Mouse (Mus musculus) liver, embryonic 14.5 days (tissue): ENCODE measurements around the gene Slc36a2. TPM values are rescaled to one million over a fixed set of nuclear protein-coding genes. Genes with fewer than 3 reads are reported as not detected.

ENCODE experiments used
- ATAC-seq: fragments of 200-750 bp; cut with Nextera tagmentation; 2 replicates; pipeline ENCODE4 v1.8.0; 2017; ENCODE audit warnings: moderate number of reproducible peaks, mild to moderate bottlenecking, moderate library complexity; ENCODE audit not compliant: insufficient read depth
- DNase-seq, 3 experiments: peaks; one replicate each; pipeline ENCODE4 v3.0.0-alpha.2; 2012 to 2013; ENCODE audit warnings: low read depth in 3 of 3, low spot score in 3 of 3
- H3K27ac ChIP-seq: fragments of 300-500 bp; sonication (generic); 2 replicates; pipeline ENCODE4 v1.5.1; 2014; ENCODE audit warnings: moderate library complexity, mild to moderate bottlenecking, control low read depth, inconsistent platforms
- H3K27me3 ChIP-seq: fragments of 300-500 bp; sonication (generic); 2 replicates; pipeline ENCODE4 v1.6.1; 2014; ENCODE audit warnings: mild to moderate bottlenecking, low read length, moderate library complexity; ENCODE audit not compliant: control insufficient read depth, insufficient read depth
- H3K36me3 ChIP-seq: fragments of 300-500 bp; sonication (generic); replicated peaks from 2 replicates; pipeline ENCODE4 v1.6.1; 2014; ENCODE audit warnings: low read depth; ENCODE audit not compliant: control insufficient read depth, insufficient read depth
- H3K4me1 ChIP-seq, 2 experiments: fragments of 200-500 bp in 1 of 2; fragments of 300-500 bp in 1 of 2; sonication (generic) in 1 of 2; replicated peaks; 2 replicates each; pipeline ENCODE4 v1.6.1; 2012 to 2014; ENCODE audit warnings: antibody characterized with exemption in 1 of 2, inconsistent platforms in 1 of 2, low read length in 1 of 2; ENCODE audit not compliant: control insufficient read depth in 2 of 2, insufficient read depth in 2 of 2
- H3K4me2 ChIP-seq: fragments of 300-500 bp; sonication (generic); 2 replicates; pipeline ENCODE4 v1.6.1; 2014; ENCODE audit warnings: low read depth, mild to moderate bottlenecking, control low read depth, moderate library complexity
- H3K4me3 ChIP-seq, 2 experiments: fragments of 200-500 bp in 1 of 2; fragments of 300-500 bp in 1 of 2; sonication (generic) in 1 of 2; 2 replicates each; pipeline ENCODE4 v1.5.1; 2012 to 2014; ENCODE audit warnings: low read depth in 2 of 2, low read length in 2 of 2, mild to moderate bottlenecking in 2 of 2, control low read depth in 1 of 2, inconsistent platforms in 1 of 2, moderate library complexity in 1 of 2; ENCODE audit not compliant: insufficient read depth in 1 of 2
- H3K9ac ChIP-seq: fragments of 300-500 bp; sonication (generic); replicated peaks from 2 replicates; pipeline ENCODE4 v1.6.1; 2014; ENCODE audit warnings: mild to moderate bottlenecking, control low read depth, moderate library complexity
- H3K9me3 ChIP-seq: fragments of 300-500 bp; sonication (generic); 2 replicates; pipeline ENCODE4 v1.6.1; 2016; ENCODE audit warnings: low read length, mixed read lengths; ENCODE audit not compliant: control insufficient read depth
- CTCF ChIP-seq: IDR thresholded peaks from 2 replicates; pipeline ENCODE4 v1.5.1; 2016; ENCODE audit warnings: antibody characterized with exemption, low read depth, control low read depth
- EP300 ChIP-seq: IDR thresholded peaks from 2 replicates; pipeline ENCODE4 v1.6.1; 2016; ENCODE audit warnings: antibody characterized with exemption, low read depth
- WGBS: fragments of 180-500 bp; shearing (Covaris S2); extraction: QIAGEN DNeasy Blood & Tissue Kit; methylation state at CpG from one replicate; pipeline ENCODE4 v1.1.7; 2014; ENCODE audit not compliant: insufficient replicate concordance; 5-methylcytosine and 5-hydroxymethylcytosine counted together
- polyA plus RNA-seq, 2 experiments: library from polyadenylated mRNA; depleted of rRNA in 1 of 2; stranded (reverse) in 1 of 2; unstranded in 1 of 2; fragments of >200 nt; fragmentation: Nextera tagmentation in 1 of 2; extraction: Ambion mirVana in 1 of 2; gene quantifications; 2 replicates each; pipeline versions ENCODE4 v1.2.1 to v1.2.3; 2012 to 2014

Slc36a2 gene
- polyA plus RNA-seq, 2 experiments, result 13.8 to 14.1 TPM

DNA sequence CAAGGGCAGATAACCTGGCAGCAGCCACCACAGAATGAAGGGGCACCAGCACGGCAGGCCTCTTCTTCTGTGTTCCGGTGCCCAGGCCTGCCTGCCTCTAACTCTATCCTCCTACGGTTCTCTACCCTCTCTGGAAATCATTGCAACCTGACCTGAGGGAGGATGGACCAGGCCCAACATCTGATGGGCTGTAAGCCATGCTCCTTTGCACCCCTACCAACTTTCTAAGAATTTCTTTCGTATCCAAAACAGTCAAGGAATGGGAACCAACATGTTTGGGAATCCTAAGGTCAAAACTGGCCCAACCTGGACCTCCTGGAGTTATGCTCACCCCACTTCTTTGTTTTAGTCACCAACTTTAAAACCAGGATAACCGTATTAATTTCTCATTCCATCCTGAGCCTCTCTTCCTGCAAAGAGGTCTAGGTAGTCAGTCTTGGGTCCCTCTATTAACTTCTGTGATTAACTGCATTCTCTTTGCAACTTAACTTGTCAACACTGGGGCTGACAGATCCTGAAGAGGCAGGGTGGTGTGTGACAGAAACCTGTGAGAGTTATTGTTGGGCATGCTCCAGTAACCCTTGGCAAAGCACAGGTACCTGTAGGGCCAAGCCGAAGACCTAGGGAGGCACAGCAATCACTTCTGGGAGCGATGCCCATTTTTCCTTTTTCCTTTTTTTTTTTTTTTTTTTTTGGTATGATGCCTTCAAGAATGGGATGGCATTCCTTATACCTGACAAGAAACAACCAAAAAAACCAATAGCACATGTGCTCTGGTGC is 75.2 kb downstream of the Slc36a2 start:
- H3K4me1 ChIP-seq, result peaks cover 0 to 9% of the 10 kb centered on the region in 2 experiments; a peak in 2 of 4 replicates

More for the DNA sequence above, 75.2 kb downstream of the Slc36a2 start:
- Histone ChIP-seq H3K4me2 (no peak overlapping the region), H3K27me3 (no peaks in the 10 kb centered on the region), H3K9me3 (no peaks in the 10 kb centered on the region), H3K9ac (no peak overlapping the region), H3K27ac (no peak overlapping the region), H3K4me3 (no peak overlapping the region), H3K36me3 (no peaks in the 10 kb centered on the region)
- no peak for DNase-seq
- ATAC-seq, result no peak
- TF ChIP-seq EP300 (no peak), CTCF (no peak)
- WGBS, result 73% methylated on average over 7 of the region's 7 CpGs

Other genes with a start within 250 kb of the Slc36a2 start
- 3.4 and 5.2 TPM in 2 replicates for gene Tnip1, start 222.2 kb downstream of the Slc36a2 start, polyA plus RNA-seq (2012; rRNA removed)
- gene Tnip1, start 222.2 kb downstream of the Slc36a2 start, polyA plus RNA-seq (2014; fragmentation: Nextera tagmentation; extraction: Ambion mirVana), result 3.6 and 3.7 TPM in 2 replicates
- gene Anxa6, start 151.6 kb downstream of the Slc36a2 start, polyA plus RNA-seq (2012; rRNA removed), result 21.2 and 24.2 TPM in 2 replicates
- 36.7 and 42.1 TPM in 2 replicates for gene Anxa6, start 151.6 kb downstream of the Slc36a2 start, polyA plus RNA-seq (2014; fragmentation: Nextera tagmentation; extraction: Ambion mirVana)
- 0.61 and 0.77 TPM in 2 replicates for gene Ccdc69, start 106.9 kb downstream of the Slc36a2 start, polyA plus RNA-seq (2012; rRNA removed)
- gene Ccdc69, start 106.9 kb downstream of the Slc36a2 start, polyA plus RNA-seq (2014; fragmentation: Nextera tagmentation; extraction: Ambion mirVana), result 1.0 and 1.1 TPM in 2 replicates
- gene Gm2a, start 87.0 kb downstream of the Slc36a2 start, polyA plus RNA-seq (2012; rRNA removed), result 5.1 and 5.5 TPM in 2 replicates
- 14.2 and 14.9 TPM in 2 replicates for gene Gm2a, start 87.0 kb downstream of the Slc36a2 start, polyA plus RNA-seq (2014; fragmentation: Nextera tagmentation; extraction: Ambion mirVana)
- gene Slc36a3, start 33.4 kb downstream of the Slc36a2 start, polyA plus RNA-seq (2012; rRNA removed), result not detected in 2 replicates
- not detected in 2 replicates for gene Slc36a3, start 33.4 kb downstream of the Slc36a2 start, polyA plus RNA-seq (2014; fragmentation: Nextera tagmentation; extraction: Ambion mirVana)
- 7.9 and 8.1 TPM in 2 replicates for gene Slc36a1, start 19.3 kb upstream of the Slc36a2 start, polyA plus RNA-seq (2012; rRNA removed)
- 1.7 and 2.0 TPM in 2 replicates for gene Slc36a1, start 19.3 kb upstream of the Slc36a2 start, polyA plus RNA-seq (2014; fragmentation: Nextera tagmentation; extraction: Ambion mirVana)
- gene Fat2, start 151.5 kb upstream of the Slc36a2 start, polyA plus RNA-seq (2012; rRNA removed), result under 0.01 TPM in 1 of 2 replicates, not detected in the other
- not detected in 2 replicates for gene Fat2, start 151.5 kb upstream of the Slc36a2 start, polyA plus RNA-seq (2014; fragmentation: Nextera tagmentation; extraction: Ambion mirVana)
- gene Sparc, start 238.1 kb upstream of the Slc36a2 start, polyA plus RNA-seq (2012; rRNA removed), result 47.5 and 64.9 TPM in 2 replicates
- 88.2 and 91.2 TPM in 2 replicates for gene Sparc, start 238.1 kb upstream of the Slc36a2 start, polyA plus RNA-seq (2014; fragmentation: Nextera tagmentation; extraction: Ambion mirVana)